Mouse (Mus musculus) heart, postnatal 25 days (tissue): ENCODE results near the gene F11r. TPM values are rescaled to one million over a fixed set of nuclear protein-coding genes. Genes with fewer than 3 reads are reported as not detected.

ENCODE experiments used
- DNase-seq: peaks from one replicate; pipeline ENCODE4 v3.0.0; 2022; ENCODE audit warnings: low spot score
- intact Hi-C: fragments of 180-260 bp; cut with DNase I; formaldehyde crosslinking; loops from one replicate; pipeline ENCODE4 v1.15.1; 2025
- total RNA-seq, 2 experiments: library from RNA; stranded (reverse); gene quantifications; 2 replicates each; pipeline ENCODE4 v1.2.3; 2021

Gene F11r
- total RNA-seq, result 10 to 100 TPM; 37.1 to 38.9 TPM

DNA sequence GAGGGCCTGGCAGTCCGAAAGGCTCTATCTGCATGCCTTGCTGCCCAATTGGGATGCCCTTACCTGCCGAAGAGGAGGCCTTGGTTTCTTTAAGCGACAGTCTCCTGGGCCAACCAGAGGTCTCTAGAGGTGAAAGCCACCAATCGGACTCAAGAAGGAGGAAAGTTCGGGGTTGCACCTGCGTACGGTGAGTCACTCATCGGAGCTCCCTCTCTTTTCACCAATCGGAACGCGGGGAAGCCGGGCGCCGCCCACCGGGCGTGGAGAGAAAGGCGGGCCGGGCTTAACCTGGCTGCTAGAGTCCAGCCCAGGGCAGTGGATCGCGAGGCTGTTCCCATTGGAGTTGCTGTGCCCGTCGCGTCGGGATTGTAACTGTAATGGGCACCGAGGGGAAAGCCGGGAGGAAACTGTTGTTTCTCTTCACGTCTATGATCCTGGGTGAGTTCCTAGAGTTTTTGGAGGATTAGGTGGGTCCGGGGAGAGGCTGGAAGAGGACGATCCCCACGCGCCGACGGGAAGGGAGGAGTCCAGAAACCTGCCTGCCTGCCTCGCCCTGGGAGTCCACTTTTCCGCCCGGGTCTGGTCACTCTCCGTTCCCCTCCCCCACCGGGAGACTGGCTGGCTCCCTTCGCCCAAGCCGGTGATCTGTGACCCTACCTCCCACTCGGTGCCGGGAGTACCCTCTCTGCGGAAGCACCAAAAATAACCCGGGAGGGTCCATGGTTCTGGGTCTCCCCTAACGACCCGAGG, at the start of gene F11r:
F11r (plus strand) TSS at position 272 of the 750 bp plus-strand sequence.
- peak; percentile 81 for DNase-seq
- intact Hi-C loops, result loop anchor here (2.0 to 5.0 kb wide), 3 partner anchors 15 to 35 kb away; no protein-coding TSS in a partner anchor

DNA sequence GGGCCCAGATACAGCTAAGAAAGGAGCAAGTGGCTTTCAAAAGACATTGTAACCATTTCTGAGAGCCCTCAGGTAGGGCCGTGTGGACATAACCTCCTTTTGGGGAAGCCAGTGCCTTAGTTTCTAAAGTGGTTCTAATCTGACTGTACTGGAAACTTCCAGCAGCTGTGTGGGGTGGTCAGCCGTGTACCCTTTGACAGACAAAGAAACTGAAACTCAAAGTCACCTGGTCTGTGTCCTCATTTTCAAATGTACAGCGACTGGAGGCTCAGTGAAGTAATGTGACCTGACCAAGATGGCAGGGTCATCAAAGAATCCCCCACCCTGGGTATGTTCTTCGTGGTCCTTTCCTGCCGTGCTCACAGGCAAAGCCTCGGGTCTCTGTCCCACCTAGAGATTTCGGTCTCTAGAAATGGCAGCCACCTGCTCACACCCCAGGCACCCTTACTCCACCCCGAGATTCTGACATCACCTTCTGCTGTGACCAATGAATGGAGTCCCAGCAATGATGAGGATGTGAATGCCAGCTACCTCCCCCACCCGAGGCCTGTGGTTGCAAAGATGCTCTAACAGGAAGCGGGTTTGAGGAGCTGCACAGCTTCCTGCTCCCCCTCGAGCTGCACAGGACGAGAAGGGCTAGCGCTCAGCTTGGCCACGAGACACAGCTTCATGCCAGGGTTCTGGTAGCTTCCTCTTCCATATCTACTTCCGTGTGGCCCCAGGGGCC, 48.8 kb upstream of the F11r start, which contains the start of gene Arhgap30:
Arhgap30 (plus strand) TSS at position 579 of the 727 bp plus-strand sequence.
- intact Hi-C loops, result no loop called here
- DNase-seq, result peak; percentile 38

DNA sequence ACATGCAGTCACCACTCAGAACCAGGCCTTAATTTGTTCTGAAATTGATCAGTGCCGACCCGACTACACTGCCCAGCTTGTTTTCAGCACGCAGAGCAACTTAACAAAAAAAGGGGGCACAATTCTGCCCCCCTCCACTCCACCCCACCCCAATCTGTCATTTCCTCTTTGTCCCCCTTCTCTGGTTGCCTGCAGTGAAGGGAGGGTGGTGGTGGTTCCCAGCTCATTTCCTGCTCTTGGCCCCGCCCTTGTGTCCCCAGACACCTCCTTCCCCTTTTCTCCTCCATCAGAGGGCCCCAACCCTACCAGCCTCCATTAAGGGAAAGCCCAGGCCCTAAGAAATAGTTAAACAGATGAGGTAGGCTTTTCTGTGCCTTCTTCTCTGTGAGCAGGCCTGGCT, 47.2 kb upstream of the F11r start:
- intact Hi-C loops, result no loop called here

DNA sequence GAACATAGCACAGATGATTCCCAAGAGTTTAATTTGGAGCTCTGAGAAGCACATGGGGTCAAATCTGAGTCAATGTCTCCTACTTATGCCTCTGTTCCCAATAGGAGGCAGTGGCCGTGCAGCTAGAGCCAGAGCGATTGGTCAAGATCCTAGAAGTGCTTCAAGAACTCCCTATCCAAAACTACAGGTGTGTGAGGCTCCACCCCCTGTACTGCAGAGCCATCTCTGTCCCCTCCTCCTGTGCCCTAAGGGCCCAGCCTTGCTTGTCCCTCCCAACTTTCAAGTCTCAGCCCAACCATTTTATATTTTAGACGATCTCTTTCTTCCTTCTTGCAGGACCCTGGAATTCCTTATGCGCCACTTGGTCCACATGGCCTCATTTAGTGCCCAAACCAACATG, 35.5 kb upstream of the F11r start:
- intact Hi-C loops, result no loop called here

More for the DNA sequence above, 47.2 kb upstream of the F11r start:
- no peak for DNase-seq

DNA sequence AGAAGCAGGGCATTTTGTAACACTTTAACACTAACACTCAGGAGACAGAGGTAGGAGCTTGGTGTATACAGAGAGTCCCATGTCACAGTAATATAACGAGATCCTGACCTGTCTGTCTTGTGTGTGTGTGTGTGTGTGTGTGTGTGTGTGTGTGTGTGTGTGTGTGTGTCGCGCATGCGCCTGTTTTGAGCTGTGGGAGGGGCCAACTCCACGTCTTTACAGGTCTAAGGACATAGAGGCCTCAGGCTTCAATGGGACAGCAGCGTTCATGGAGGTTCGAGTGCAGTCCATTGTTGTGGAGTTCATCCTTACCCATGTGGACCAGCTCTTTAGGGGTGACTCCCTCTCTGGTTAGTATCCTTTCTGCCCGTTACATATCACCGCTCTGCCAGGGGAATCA, 34.3 kb upstream of the F11r start:
- intact Hi-C loops, result no loop called here
- DNase-seq, result no peak

More for the DNA sequence above, 35.5 kb upstream of the F11r start:
- no peak for DNase-seq

DNA sequence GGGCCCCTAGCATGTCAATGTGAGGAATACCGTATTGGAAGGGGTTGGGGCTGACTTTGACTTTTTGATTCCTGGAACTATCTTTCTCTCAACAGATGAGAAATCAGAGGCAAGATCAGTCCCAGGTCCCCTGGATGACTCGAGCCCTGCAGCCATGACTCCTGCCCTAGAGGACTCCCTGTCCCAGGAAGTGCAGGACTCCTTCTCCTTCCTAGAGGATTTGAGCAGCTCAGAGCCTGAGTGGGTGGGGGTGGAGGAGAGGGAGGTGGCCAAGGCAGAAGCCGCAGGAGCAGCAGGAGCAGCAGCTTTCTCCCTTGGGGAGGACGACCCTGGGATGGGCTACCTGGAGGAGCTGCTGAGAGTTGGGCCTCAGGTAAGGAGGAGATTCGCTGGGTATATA, 30.1 kb upstream of the F11r start:
- no peak for DNase-seq
- intact Hi-C loops, result no loop called here

DNA sequence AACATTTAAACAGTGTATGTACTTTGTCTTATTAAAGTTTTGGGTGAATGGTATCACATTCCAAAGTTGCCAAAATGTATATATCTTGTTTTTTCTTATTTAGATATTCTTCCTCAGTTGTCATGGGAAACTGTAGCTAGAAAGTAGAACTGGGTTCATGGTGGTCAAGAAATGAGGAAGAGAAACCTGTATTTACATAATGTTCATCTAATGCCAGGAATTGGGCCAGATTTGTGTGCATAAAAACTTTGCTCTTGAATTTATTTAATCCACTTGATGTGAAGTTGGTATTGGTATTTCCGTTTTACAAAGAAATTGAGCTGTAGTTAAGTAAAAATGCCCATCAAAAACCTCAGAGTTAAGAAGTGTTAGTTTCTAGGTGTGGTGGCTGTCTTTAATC, 27.1 kb upstream of the F11r start:
- no peak for DNase-seq
- intact Hi-C loops, result loop anchor here (2.0 to 5.0 kb wide), 2 partner anchors 61 to 83 kb away; partner anchors contain the start of gene Dedd

DNA sequence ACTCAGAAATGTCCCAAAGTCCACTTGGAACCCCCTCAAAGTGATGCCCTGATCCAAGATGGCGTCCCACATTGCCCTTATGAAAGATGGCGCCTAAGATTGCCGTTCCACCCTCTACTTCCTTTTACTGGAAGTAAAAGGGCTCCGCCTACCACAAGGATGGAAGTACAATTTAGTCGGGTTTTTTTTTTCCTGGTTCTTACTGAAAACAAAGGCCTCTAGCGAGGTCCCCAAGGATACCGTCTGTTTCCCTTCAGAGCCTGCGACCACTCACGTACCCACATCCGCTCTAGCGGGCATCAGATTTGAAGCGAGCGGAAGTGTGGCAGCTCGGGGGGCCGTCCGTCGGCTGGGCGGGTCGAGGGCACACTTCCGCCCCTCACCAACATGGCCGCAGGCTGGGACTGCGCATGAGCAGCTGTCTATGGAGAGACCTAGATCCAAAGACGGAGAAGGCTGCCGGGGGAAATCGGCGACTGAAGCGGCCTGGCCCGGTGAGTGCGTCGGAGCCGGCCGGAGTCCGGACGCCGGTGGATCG, 26.3 kb upstream of the F11r start, which contains the start of gene Usf1:
Usf1 (plus strand) TSS at position 367 of the 538 bp plus-strand sequence.
- intact Hi-C loops, result loop anchor here (2.0 to 5.0 kb wide), 2 partner anchors 60 to 84 kb away; partner anchors contain the start of gene Dedd
- DNase-seq, result peak; percentile 90

DNA sequence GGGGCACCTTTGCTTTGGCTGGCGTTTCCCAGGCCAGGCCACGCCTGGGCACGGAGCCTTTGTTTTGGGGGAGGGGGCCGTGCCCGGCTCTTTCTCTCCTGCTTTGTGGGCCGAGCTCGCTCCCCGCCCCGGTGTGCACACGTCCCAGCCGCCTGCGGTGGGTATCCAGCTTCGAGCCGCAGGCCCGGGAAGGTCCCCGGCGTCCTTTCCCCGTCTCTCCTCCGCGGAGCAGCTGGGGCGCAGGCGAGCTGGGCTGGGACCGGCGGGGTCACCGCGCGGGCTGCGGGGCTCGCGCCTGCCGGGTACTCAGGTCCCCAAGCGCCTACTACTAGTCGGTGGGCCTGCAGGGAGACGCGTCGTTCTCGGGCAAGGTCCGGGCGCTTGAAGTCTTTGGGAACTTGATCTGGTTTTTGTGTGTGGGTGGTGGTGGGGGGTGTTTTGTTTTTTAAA, 25.8 kb upstream of the F11r start:
- DNase-seq, result no peak
- intact Hi-C loops, result loop anchor here (2.0 to 5.0 kb wide), 2 partner anchors 59 to 84 kb away; partner anchors contain the start of gene Dedd

DNA sequence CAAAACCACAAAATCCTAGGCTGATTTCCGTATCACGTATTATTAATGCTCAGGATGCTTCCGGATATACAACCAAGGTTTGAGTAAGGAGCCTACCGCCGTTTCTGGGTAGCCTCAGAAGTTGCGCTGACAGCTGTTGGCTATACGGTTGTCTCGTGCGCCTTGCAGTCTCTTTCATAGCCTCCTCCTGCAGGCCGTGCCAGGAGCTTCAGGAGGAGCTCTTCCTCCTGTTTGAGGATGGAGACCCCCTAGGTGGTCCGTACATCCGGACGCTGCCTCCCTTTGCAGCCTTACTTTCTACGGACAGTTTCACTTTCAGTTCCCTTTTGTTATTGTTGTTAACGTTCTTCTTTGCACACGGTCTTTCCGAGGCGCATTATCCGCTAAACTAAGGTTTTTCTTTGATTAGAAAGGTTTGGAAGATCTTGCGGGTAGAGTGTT, 25.3 kb upstream of the F11r start:
- DNase-seq, result no peak
- intact Hi-C loops, result loop anchor here (2.0 to 5.0 kb wide), 3 partner anchors 25 to 85 kb away; partner anchors contain the start of genes Dedd and F11r

DNA sequence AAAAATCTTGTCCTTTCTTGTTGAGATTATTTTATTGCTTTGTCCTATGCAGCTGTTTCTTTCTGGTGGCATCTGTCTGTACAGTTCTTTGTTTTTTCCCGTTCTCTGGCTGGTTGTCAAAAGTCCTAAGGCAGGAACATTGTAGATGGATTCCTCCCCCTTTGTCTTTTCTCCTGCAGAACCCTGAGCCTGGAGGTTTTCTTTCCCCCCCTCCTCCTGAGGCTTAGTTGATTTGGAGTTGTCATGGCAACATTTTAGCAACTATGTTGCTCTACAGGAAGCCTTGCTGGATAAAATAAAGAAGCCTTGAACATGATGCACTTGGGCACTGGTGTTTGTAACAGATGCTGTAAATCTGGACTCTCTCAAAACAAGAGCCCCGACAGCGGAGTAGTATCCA, 24.9 kb upstream of the F11r start:
- no peak for DNase-seq
- intact Hi-C loops, result loop anchor here (2.0 to 5.0 kb wide), 3 partner anchors 24 to 85 kb away; partner anchors contain the start of genes Dedd and F11r

DNA sequence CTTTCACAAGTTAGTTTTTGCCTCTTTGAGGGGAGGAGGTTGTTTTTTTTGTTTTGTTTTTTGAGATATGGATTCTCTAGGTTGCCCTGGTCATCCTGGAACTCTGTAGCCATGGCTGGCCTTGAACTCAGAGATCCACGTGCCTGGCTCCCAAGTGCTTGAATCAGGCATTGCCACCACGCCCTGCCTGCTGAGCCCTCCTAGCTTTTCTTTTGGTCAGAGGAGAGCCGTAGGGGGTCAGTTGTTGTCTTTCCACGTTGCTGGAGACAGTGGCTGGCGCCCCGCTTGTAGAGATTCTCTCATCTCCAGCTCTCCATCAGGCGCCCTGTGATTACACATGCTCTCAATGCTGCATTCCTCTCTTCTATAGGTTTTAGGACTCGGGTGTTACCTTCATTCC, 23.7 kb upstream of the F11r start:
- intact Hi-C loops, result loop anchor here (2.0 to 5.0 kb wide), 3 partner anchors 23 to 86 kb away; partner anchors contain the start of genes Dedd and F11r
- DNase-seq, result no peak

DNA sequence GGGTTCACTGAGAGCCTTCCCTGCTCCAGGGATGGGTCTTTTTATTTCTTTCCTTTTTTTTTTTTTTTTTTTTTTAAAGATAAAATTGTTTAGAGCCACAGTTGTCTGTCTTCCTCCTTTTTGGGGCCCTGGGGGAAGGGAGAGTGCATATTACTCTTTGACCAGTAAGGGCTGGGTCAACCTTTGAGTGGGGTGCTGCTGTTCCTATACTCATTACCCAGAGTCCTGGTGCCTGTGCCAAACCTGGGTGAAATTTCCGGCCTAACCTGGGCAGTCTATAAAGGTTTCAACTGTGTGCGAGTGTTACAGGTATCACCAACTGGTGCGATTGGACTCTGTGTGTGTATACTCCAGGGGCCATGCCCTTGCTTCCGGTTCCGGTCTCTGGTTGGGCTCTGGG, 18.7 kb upstream of the F11r start, which contains the start of gene Tstd1:
Tstd1 (plus strand) TSS at position 213 of the 400 bp plus-strand sequence.
- intact Hi-C loops, result no loop called here
- DNase-seq, result no peak

DNA sequence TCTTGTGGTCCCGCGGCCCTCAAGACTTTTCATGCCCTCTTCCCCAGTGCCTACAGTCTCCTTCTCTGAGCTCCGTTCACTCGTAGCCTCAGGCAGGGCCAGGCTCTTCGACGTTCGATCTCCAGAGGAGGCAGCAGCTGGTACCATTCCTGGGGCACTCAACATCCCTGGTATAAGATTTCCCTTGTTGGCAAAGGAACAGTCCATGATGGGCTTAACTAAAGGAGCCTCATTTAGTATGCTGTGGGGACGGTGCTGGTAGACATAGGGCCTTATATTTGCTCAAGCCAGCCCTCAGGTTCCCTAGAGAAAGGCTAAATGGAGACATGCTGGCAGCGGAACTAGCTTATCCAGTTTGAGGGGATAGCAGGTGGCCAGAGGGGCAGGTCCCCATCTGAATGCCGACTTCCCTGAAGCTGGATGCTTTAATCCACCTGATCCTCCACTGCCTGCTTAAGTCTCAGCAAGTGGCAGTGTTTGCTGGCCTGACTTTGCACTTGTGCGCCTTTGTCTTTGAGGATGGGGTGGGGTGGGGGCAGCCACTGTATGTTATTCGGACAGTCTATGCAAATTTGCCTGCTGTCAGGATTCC, 17.9 kb upstream of the F11r start:
- DNase-seq, result no peak
- intact Hi-C loops, result no loop called here

DNA sequence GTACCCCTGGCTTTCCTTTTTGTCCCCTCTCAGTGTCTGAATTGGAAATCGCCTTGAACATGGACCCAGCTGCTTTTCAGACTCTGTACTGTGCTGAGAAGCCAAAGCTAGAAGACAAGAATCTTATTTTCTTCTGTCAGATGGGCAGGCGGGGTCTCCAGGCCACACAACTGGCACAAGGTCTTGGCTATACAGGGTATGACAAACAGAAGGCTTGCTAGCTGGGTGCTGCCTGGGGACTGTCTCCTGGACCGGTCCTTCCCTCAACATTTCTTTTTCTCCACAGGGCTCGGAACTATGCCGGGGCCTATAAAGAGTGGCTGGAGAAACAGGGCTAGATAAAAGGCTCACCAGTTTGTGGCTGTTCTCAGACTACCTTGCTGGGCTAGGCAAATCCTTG, 17.4 kb upstream of the F11r start:
- DNase-seq, result no peak
- intact Hi-C loops, result no loop called here

DNA sequence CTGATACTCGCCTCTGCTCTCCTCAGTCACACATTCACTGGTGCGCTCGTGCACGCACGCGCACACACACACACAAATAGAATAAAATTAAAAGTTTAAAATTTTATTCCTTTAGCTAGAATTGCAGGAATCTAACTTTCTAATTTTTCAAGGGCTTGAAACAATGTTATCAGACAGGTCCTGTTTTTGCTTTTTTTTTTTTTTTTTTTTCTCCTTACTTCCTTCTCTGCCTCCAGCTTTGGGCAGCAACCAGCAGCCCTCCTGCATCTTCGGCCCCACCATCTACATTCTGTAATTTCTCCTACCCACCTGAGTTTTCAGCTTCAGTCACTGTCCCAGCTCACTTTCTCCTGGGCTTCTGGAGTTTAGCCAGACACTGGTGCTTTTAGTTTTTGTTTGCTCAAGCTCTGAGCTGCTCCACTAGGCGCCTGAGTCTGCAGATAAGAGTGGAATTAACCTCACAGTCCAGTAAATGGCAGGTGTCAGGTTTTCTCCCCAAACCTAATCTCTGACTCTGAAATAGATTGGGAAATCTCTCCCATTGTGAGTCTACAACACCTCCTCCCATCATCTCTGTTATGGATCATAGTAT, 14.7 kb upstream of the F11r start:
- DNase-seq, result no peak
- intact Hi-C loops, result no loop called here

DNA sequence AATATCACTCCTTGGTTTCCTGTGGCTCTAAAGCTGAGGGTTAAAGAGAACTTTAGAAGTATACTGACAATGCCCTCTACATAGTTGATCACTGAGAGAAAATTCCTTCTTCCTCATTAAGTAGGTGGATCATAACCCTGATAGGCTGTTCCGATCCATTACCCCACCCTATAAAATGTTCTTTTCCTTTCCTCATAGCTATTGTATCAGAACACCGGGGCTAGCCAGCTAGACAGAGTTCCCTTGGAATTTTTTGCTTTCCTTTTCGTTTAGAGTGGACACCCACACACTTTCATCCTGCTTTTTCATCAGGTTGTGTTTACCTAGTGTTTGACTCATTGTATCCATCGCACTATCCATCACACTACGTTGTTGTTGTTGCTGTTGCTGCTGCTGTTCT, 12.7 kb upstream of the F11r start:
- no peak for DNase-seq
- intact Hi-C loops, result no loop called here

DNA sequence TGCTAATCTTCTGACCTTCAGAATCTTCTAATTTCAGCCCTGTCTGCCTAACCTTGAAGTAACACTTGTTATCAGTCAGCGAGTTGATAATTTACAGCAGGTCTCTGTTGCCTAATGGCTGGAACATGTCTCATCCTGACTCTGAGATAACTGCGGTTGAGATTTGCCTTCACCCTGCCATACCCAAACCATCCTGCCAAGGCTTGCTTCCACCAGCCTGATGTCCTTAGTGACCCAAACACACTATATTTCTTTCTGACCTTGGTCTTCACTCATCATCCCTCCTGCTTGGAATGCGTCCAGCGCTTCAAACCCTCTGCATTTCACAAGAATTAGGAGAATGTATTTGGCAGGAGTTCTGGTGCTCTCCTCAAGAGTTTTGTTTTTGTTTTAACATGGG, 12.2 kb upstream of the F11r start:
- no peak for DNase-seq
- intact Hi-C loops, result no loop called here

DNA sequence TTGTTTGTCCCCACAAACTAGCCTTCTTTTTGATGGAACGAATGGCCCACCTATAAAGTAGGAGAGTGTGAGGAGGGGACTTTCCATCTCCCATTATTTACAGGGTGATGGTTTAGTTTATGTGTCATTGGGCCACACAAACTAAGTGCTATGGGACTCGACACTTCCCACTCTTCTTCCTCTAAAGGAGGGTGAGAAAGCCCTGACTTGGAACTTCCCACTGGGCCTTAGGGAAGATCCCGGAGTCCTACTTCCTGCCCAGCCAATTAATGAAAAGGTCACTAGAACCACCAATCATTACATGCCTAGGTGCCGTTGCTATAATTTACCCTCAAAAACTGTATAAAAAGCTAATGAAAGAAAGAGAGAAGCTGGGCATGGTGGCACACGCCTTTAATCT, 5.2 kb upstream of the F11r start:
- intact Hi-C loops, result no loop called here
- DNase-seq, result no peak
